Mouse (Mus musculus): ENCODE measurements around the gene Pten. TPM values are rescaled to one million over a fixed set of nuclear protein-coding genes. Genes with fewer than 3 reads are reported as not detected.
A peak's percentile ranks its signal among the peaks of the same experiment; 100 is the strongest.

Pten gene
- polyA plus RNA-seq, 1 experiment from 2014 or later = 10.6 TPM

DNA sequence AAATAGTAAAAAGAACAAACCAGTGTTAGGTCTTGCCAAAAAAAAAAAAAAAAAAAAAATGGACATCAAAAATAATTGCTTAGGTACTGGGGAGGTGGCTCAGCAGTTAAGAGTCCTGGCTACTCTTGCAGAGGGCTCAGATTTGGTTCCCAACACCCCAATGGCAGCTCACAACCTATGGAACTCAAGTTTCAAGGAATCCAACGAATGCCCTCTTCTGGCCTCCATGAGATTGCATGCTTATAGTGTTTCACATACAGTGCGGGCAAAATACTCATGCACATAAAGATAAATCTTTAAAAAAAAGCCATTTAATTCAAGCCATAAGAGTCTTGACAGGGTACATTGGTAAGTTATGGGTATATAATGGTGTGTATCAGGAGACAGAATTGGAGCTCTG, 72.6 kb downstream of the Pten start:
- ATAC-seq (ENCODE audit: low FRiP score, low read depth) = no peak
- H3K27ac ChIP-seq (replicated peaks) = no peak overlapping the region
- H3K4me1 ChIP-seq (replicated peaks) = no peaks in the 10 kb centered on the region
- H3K4me3 ChIP-seq = no peak overlapping the region
- H3K9ac ChIP-seq = no peak overlapping the region
- WGBS = 87% methylated on average over 2 of the region's 2 CpGs
- no peaks in the 10 kb centered on the region for H3K27me3 ChIP-seq
- H3K4me2 ChIP-seq = no peak overlapping the region
- no peaks in the 10 kb centered on the region for H3K9me3 ChIP-seq
- no peaks in the 10 kb centered on the region for H3K36me3 ChIP-seq

DNA sequence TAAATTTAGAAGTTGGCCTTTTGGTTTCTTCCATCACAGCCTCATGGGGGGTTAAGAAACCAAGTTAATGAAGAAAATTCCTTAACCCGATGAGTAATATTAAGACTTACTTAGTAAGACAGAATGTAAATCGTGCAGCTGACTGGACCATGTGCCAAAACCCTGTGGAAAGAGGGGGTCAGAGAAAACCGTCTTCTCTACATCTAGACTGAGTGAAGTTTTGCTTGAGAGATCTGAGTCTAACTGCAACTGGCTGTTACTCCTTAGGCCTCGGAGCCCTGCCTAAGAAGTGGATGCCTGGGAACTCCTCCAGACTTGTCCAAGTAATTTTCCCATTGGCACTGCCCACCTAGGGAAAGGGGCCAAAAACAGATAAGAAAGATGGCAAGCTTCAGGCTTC, 74.0 kb downstream of the Pten start:
- H3K27me3 ChIP-seq = no peaks in the 10 kb centered on the region
- ATAC-seq (ENCODE audit: low FRiP score, low read depth) = no peak

DNA sequence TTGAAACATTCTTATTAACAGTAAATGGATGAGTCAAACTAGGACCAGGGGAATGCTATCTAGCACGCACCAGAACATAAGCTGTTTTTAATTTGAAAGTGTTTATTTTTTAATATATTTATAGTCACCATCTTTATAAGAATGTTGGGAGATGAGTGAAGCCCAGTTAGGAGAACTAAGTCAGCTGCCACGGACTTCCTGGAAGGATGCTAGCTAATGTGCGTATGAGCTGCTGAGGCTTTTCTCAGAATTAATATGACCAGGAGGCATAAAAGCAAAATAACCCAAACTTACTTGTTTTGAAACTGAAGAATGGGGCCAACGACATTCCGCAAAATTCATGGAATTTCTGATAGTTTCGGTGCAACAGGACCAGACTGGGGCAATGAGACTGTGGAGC, 83.2 kb downstream of the Pten start:
- Histone ChIP-seq H3K4me2 (no peak overlapping the region), H3K4me3 (no peak overlapping the region), H3K27me3 (no peaks in the 10 kb centered on the region), H3K4me1 (replicated peaks) (no peaks in the 10 kb centered on the region), H3K9ac (no peak overlapping the region), H3K9me3 (no peaks in the 10 kb centered on the region), H3K36me3 (peaks cover 2% of the 10 kb centered on the region; the same call in 1 of the 2 replicates), H3K27ac (replicated peaks) (no peak overlapping the region)
- 95% methylated on average over 6 of the region's 6 CpGs for WGBS
- ATAC-seq (ENCODE audit: low FRiP score, low read depth) = no peak

More for the DNA sequence above, 74.0 kb downstream of the Pten start:
- no peak overlapping the region for H3K9ac ChIP-seq
- H3K4me1 ChIP-seq (replicated peaks) = no peaks in the 10 kb centered on the region
- H3K36me3 ChIP-seq = no peaks in the 10 kb centered on the region
- H3K27ac ChIP-seq (replicated peaks) = no peak overlapping the region
- no peak overlapping the region for H3K4me2 ChIP-seq
- WGBS = 86% methylated on average over 4 of the region's 4 CpGs
- H3K4me3 ChIP-seq = no peak overlapping the region
- H3K9me3 ChIP-seq = no peaks in the 10 kb centered on the region

DNA sequence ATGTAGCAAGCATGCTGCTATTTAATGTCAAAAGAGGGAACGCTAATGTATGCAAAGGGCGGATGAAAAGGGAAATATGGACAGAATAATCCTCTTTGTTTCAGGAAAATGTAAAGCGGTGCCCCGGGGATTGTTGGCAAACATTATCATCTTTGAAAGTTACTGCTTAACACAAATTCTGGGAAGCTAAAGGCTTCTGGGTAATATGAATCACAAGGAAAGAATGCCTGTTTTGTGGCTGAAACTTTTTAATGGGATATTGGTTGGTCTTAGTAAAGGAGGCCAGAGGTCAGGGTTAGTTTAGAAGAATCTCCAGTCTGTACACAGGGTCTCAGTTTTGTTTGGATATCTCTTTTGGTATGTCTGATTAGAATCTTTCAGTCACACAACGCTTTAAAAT, 87.2 kb downstream of the Pten start:
- WGBS = 84% methylated on average over 5 of the region's 5 CpGs
- no peak overlapping the region for H3K27ac ChIP-seq (replicated peaks)
- no peaks in the 10 kb centered on the region for H3K9me3 ChIP-seq
- H3K4me2 ChIP-seq = no peak overlapping the region
- H3K27me3 ChIP-seq = no peaks in the 10 kb centered on the region
- H3K9ac ChIP-seq = no peak overlapping the region
- H3K4me3 ChIP-seq = no peak overlapping the region
- no peaks in the 10 kb centered on the region for H3K36me3 ChIP-seq
- no peak for ATAC-seq (ENCODE audit: low FRiP score, low read depth)
- H3K4me1 ChIP-seq (replicated peaks) = no peaks in the 10 kb centered on the region

DNA sequence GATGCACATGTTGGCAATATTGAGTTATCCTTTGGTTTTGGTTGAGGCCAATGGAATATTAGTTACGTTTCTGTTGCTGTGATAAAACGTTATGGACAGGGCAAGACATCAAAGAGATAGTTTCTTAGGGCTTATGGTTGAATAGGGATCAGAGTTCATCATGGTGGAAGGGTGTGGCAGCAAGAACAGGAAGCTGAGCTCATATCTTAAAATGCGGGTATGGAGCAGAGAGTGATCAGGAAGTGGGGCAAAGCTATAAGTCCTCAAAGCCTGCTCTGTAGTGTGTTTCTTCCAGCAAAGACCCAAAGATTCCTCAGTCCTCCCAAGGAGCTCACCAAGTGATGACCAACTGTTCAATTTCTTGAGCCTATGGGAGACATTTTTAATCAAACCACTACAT, 90.7 kb downstream of the Pten start:
- no peak for ATAC-seq (ENCODE audit: low FRiP score, low read depth)
- Histone ChIP-seq H3K27ac (replicated peaks) (no peak overlapping the region), H3K27me3 (no peaks in the 10 kb centered on the region), H3K4me1 (replicated peaks) (no peaks in the 10 kb centered on the region), H3K9me3 (no peaks in the 10 kb centered on the region), H3K36me3 (no peaks in the 10 kb centered on the region), H3K9ac (no peak overlapping the region), H3K4me3 (no peak overlapping the region), H3K4me2 (no peak overlapping the region)
- 89% methylated on average over 3 of the region's 3 CpGs for WGBS

DNA sequence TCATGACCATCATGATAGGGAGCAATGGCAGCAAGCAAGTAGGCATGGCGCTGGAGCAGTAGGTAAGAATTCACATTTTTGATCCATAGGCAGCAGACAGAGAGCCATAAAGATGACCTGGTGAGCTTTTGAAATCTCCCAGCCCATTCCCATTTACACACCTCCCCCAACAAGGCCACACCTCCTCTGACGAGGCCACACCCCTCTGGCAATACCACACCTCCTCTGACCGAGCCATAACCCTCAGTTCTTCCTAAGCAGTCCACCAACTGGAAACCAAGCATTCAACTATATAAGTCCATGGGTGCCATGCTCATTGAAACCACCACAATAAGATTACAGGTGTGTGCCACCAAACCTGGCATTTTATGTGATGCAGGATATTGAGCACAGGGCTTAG, 95.0 kb downstream of the Pten start:
- no peaks in the 10 kb centered on the region for H3K27me3 ChIP-seq
- no peak overlapping the region for H3K27ac ChIP-seq (replicated peaks)
- no peaks in the 10 kb centered on the region for H3K9me3 ChIP-seq
- 79% methylated on average over 3 of the region's 3 CpGs for WGBS
- H3K4me2 ChIP-seq = no peak overlapping the region
- H3K9ac ChIP-seq = no peak overlapping the region
- no peak overlapping the region for H3K4me3 ChIP-seq
- no peak for ATAC-seq (ENCODE audit: low FRiP score, low read depth)
- H3K4me1 ChIP-seq (replicated peaks) = no peaks in the 10 kb centered on the region
- no peaks in the 10 kb centered on the region for H3K36me3 ChIP-seq

DNA sequence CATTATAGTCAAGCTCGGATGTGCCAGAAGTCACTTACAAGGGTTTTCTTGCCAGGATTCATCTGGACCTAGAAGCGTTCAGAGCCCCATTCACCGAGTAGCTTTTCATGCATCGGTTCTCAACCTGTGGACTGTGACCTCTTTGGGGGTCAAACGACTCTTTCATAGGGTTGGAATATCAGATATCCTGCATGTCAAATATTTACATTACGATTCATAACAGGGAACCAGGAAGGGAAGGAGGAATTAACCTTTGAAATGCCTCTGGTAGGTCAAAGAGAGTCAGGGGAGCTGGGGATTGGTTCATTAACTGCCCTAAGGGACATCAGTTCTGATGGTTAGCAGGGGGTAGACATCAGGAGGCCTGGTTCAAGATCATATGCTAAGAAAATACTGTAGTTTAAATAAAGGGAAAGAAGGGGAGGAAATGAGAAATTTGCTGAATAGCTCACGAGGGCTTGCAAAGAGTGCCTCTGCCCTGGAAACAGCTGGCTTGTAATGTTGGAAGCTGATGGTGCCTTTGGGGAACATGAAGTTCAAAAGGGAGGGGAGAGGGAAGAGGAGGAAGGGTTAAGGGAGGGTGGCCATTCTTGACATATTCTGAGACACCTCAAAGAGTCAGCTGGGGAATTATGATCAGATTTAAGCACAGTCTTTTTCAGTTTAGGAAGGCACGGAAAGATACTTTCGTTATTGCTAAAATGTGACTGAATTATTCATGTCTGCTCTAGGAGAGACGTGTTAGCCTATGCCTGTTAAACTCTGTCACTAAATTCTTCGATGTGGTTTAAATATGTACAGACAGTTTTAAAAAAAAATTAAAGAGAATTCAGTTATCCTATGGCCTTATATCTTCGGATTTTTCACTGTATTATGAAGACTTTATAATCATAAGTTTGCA, 104.6 kb downstream of the Pten start:
- H3K4me1 ChIP-seq (replicated peaks) = peaks cover 6% of the 10 kb centered on the region; the same call in 1 of the 2 replicates
- ATAC-seq (ENCODE audit: low FRiP score, low read depth) = no peak
- H3K4me2 ChIP-seq = no peak overlapping the region
- H3K27me3 ChIP-seq = no peaks in the 10 kb centered on the region
- H3K36me3 ChIP-seq = no peaks in the 10 kb centered on the region
- H3K9ac ChIP-seq = no peak overlapping the region
- H3K9me3 ChIP-seq = no peaks in the 10 kb centered on the region
- no peak overlapping the region for H3K4me3 ChIP-seq
- H3K27ac ChIP-seq (replicated peaks) = no peak overlapping the region
- WGBS = 76% methylated on average over 12 of the region's 12 CpGs

DNA sequence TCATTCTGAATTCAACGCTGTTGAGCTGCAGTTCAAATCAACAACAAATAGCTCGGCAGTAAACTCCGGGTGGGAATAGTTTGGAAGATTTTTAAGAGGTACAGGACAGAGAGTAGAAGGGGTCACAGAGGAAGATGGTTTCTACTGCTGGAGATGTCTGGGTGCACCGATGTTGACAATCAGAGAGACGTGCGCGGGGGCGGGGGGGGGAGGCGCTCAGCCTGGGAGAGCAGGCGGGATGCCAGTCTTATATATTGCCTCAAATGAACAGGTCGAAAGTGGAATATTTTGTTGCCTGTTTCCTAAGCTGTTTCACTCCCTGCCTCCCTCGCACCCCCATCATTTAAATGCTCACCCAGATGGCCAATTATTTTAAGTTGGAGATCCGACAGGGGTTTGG, 109.5 kb downstream of the Pten start:
- H3K4me1 ChIP-seq (replicated peaks) = peaks cover 13% of the 10 kb centered on the region; the same call in 1 of the 2 replicates
- no peak for ATAC-seq (ENCODE audit: low FRiP score, low read depth)
- peak overlapping the region; percentile 15 for H3K4me3 ChIP-seq
- no peaks in the 10 kb centered on the region for H3K9me3 ChIP-seq
- H3K27ac ChIP-seq (replicated peaks) = no peak overlapping the region
- no peak overlapping the region for H3K9ac ChIP-seq
- H3K4me2 ChIP-seq = peak overlapping the region; percentile 53
- H3K27me3 ChIP-seq = no peaks in the 10 kb centered on the region
- 10% methylated on average over 13 of the region's 13 CpGs for WGBS
- H3K36me3 ChIP-seq = no peaks in the 10 kb centered on the region

DNA sequence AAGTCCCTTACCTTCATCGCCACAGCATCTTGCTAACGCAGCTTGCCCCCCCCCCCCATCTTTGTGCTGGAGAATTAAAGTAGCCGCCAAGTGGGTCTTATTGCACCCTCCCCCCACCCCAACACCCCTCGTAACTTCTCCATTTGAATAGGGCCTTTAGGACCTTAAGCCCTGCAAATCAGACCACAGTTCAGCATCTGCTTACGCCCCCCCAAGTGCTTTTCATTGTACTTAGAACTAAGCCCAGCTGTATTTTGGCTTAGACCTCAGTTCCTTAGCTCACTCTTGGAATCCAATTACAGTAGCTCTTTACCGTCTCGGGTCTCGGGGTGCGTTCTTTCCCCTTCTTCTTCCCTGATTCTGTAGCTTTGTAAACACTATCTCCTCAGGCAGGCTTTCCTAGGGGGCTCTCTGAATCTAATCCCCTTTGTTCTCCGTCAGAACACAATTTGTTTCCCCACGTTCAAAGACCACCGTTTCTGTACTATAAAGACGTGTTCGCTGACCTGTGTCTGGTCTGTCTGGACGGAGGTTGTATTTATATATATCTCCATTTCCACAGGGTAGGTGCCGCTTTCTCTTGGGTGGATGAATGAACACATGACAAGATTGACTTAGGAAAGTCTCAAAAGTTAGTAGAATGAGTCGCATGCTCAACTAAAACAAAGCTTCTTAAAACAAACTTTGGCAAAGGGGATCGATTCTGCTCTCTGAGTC, 110.0 kb downstream of the Pten start:
- H3K4me1 ChIP-seq (replicated peaks) = peaks cover 12% of the 10 kb centered on the region; the same call in 1 of the 2 replicates
- no peaks in the 10 kb centered on the region for H3K9me3 ChIP-seq
- H3K4me3 ChIP-seq = peak overlapping the region; percentile 15
- no peak overlapping the region for H3K9ac ChIP-seq
- no peak for ATAC-seq (ENCODE audit: low FRiP score, low read depth)
- H3K36me3 ChIP-seq = no peaks in the 10 kb centered on the region
- H3K27ac ChIP-seq (replicated peaks) = no peak overlapping the region
- H3K4me2 ChIP-seq = peak overlapping the region; percentile 53
- WGBS = 5% methylated on average over 18 of the region's 18 CpGs
- H3K27me3 ChIP-seq = no peaks in the 10 kb centered on the region

DNA sequence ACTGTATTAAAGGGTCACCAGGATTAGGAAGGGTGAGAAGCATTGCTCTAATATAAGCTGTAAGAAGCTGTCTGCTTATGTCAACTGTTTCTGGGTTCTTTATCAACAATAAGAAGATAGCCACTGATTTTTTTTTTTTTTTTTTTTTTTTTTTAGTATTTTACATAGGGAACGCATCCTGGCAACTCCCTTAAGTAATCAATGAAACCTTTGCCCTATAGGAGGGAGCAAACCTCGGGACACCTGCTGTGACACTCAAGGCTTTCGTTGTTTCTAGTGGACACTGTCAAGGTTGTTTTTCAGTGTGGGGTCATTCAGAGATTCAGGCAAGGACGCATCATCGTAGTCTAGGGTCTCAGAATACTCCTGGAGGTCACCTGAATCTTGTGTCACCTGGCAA, 111.3 kb downstream of the Pten start:
- no peaks in the 10 kb centered on the region for H3K27me3 ChIP-seq
- H3K4me1 ChIP-seq (replicated peaks) = peaks cover 12% of the 10 kb centered on the region; the same call in 1 of the 2 replicates
- no peaks in the 10 kb centered on the region for H3K9me3 ChIP-seq
- WGBS = 52% methylated on average over 5 of the region's 5 CpGs
- no peak overlapping the region for H3K9ac ChIP-seq
- H3K4me3 ChIP-seq = no peak overlapping the region
- ATAC-seq (ENCODE audit: low FRiP score, low read depth) = no peak
- H3K36me3 ChIP-seq = no peaks in the 10 kb centered on the region
- H3K27ac ChIP-seq (replicated peaks) = no peak overlapping the region
- no peak overlapping the region for H3K4me2 ChIP-seq

DNA sequence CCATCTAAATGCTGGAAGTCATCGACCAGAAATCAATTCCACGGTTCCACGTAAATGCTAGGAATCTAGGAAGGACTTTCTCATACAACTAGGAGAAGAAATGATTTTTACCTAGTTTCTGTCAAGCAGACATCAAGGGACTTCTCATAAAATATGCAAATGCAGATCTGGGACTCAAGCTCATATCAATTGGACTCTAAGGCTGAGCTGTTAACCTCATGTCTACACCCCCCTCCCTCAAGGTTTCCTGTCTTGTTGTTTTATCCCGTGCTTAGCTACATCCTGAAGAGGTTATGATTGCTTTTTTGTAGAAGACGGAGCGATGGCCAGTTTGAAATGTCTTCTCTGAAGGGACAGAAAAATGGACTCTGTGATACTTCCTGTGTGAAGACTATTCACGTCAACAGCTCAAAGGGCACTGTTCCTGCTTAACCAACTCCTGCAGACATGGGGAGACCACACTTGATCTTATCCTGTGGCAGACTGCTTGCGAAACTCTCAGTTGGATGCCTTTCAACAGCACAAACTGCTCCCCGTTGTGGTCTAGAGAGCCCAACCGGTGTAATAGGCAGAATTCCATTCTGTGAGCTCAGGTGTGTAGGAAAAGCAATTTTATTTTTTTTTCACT, 111.9 kb downstream of the Pten start:
- Histone ChIP-seq H3K4me2 (no peak overlapping the region), H3K9ac (no peak overlapping the region), H3K36me3 (no peaks in the 10 kb centered on the region), H3K9me3 (no peaks in the 10 kb centered on the region), H3K27ac (replicated peaks) (no peak overlapping the region), H3K4me1 (replicated peaks) (peaks cover 12% of the 10 kb centered on the region; the same call in 1 of the 2 replicates), H3K4me3 (no peak overlapping the region), H3K27me3 (no peaks in the 10 kb centered on the region)
- WGBS = 49% methylated on average over 10 of the region's 10 CpGs
- no peak for ATAC-seq (ENCODE audit: low FRiP score, low read depth)

Data from hindbrain, embryonic 15.5 days (tissue).